Mouse (Mus musculus) heart, adult 9 months (tissue): ENCODE data around the gene Atp1a2.

Experiments
- DNase-seq, 2 experiments: peaks; one replicate each; pipeline ENCODE4 v3.0.0; 2022; ENCODE audit warnings: low spot score in 2 of 2

Gene Atp1a2

GRCm38 (mm10) chr1:172305153-172305552, 7.3 kb upstream of the Atp1a2 start:
- no peak for DNase-seq

- no peak for DNase-seq
Observed at GRCm38 (mm10) chr1:172304443-172304842, 6.6 kb upstream of the Atp1a2 start.

- no peak for DNase-seq
Observed at GRCm38 (mm10) chr1:172302851-172303250, 5.0 kb upstream of the Atp1a2 start.

- no peak for DNase-seq
Observed at GRCm38 (mm10) chr1:172302311-172302710, 4.4 kb upstream of the Atp1a2 start.

GRCm38 (mm10) chr1:172301180-172301579, 3.3 kb upstream of the Atp1a2 start:
- DNase-seq = no peak

GRCm38 (mm10) chr1:172300247-172300646, 2.4 kb upstream of the Atp1a2 start:
- peak; percentile 53 to 67 for DNase-seq

- DNase-seq = no peak
Observed at GRCm38 (mm10) chr1:172299528-172299927, 1.7 kb upstream of the Atp1a2 start.

GRCm38 (mm10) chr1:172296816-172297510, 901 bp downstream of the Atp1a2 start:
- peak; percentile 71 to 79 for DNase-seq

GRCm38 (mm10) chr1:172295751-172296197, 2.1 kb downstream of the Atp1a2 start:
- peak in 1 of 2 experiments; percentile 56 for DNase-seq

- no peak for DNase-seq
Observed at GRCm38 (mm10) chr1:172293449-172293848, 4.4 kb downstream of the Atp1a2 start.

GRCm38 (mm10) chr1:172292880-172293279, 5.0 kb downstream of the Atp1a2 start:
- no peak for DNase-seq

- DNase-seq = no peak
Observed at GRCm38 (mm10) chr1:172289617-172289946, 8.3 kb downstream of the Atp1a2 start.

- no peak for DNase-seq
Observed at GRCm38 (mm10) chr1:172288900-172289616, 8.8 kb downstream of the Atp1a2 start.

- no peak for DNase-seq
Observed at GRCm38 (mm10) chr1:172286740-172287139, 11.1 kb downstream of the Atp1a2 start.

- no peak for DNase-seq
Observed at GRCm38 (mm10) chr1:172284221-172284620, 13.6 kb downstream of the Atp1a2 start.

GRCm38 (mm10) chr1:172283073-172283472, 14.8 kb downstream of the Atp1a2 start:
- DNase-seq = no peak

GRCm38 (mm10) chr1:172281522-172282254, 16.2 kb downstream of the Atp1a2 start:
- peak; percentile 58 to 59 for DNase-seq

- DNase-seq = no peak
Observed at GRCm38 (mm10) chr1:172279768-172280509, 17.9 kb downstream of the Atp1a2 start.

- no peak for DNase-seq
Observed at GRCm38 (mm10) chr1:172278328-172278727, 19.5 kb downstream of the Atp1a2 start.

GRCm38 (mm10) chr1:172277172-172277571, 20.7 kb downstream of the Atp1a2 start:
- peak in 1 of 2 experiments; percentile 57 for DNase-seq

GRCm38 (mm10) chr1:172274547-172274946, 23.3 kb downstream of the Atp1a2 start:
- DNase-seq = no peak

- no peak for DNase-seq
Observed at GRCm38 (mm10) chr1:172274116-172274515, 23.7 kb downstream of the Atp1a2 start.
